Mouse (Mus musculus): ENCODE results near the gene Tmem221. TPM values are rescaled to one million over a fixed set of nuclear protein-coding genes. Genes with fewer than 3 reads are reported as not detected.
A peak's percentile ranks its signal among the peaks of the same experiment; 100 is the strongest.

Tmem221 gene
- polyA plus RNA-seq, 1 experiment from 2014 or later: 4.4 TPM

DNA sequence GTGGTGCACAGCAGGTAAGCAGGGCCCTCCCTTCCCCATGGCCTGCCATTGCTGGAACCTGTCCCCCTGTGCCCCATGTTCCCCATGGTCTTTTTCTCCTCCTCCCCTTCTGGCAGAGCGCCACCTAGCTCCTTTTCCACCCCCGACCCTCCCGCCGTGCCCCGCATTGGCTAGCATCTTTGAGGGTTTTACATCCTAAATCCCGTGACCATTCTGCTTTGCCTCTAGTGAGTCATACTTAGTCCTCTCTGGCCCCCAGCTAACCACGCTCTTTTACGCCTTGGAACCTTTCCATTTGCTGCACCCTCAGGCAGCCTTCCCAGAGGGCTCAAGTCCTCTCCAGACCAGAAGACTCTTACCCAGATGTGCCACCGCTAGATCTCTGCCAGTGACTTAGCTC, 21.5 kb upstream of the Tmem221 start:
- Histone ChIP-seq H3K36me3 (ENCODE audit: control insufficient read depth, insufficient read depth, low read length) (peaks cover 9% of the 10 kb centered on the region; the same call in 1 of the 2 replicates), H3K27ac (ENCODE audit: low read length) (no peak overlapping the region), H3K27me3 (ENCODE audit: control insufficient read depth, insufficient read depth, low read depth, low read length) (no peaks in the 10 kb centered on the region), H3K9me3 (ENCODE audit: control insufficient read depth, low read length) (no peaks in the 10 kb centered on the region), H3K4me1 (replicated peaks; ENCODE audit: control insufficient read depth, insufficient read depth, low read length) (no peaks in the 10 kb centered on the region), H3K9ac (ENCODE audit: low read length) (no peak overlapping the region), H3K4me2 (ENCODE audit: low read depth, low read length) (no peak overlapping the region), H3K4me3 (ENCODE audit: low read length) (no peak overlapping the region)
- ATAC-seq (ENCODE audit: low read depth): no peak
- WGBS: 40% methylated on average over 9 of the region's 9 CpGs

DNA sequence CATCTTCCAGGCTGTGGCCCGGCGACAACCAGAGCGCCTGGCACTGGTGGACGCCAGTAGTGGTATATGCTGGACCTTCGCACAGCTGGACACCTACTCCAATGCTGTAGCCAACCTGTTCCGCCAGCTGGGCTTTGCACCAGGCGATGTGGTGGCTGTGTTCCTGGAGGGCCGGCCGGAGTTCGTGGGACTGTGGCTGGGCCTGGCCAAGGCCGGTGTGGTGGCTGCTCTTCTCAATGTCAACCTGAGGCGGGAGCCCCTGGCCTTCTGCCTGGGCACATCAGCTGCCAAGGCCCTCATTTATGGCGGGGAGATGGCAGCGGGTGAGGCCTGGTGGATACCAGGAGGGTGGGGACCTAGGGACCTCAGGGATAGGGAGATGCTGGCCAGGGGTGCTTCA, 20.8 kb upstream of the Tmem221 start:
- peaks cover 7% of the 10 kb centered on the region; the same call in 1 of the 2 replicates for H3K36me3 ChIP-seq (ENCODE audit: control insufficient read depth, insufficient read depth, low read length)
- H3K4me1 ChIP-seq (replicated peaks; ENCODE audit: control insufficient read depth, insufficient read depth, low read length): no peaks in the 10 kb centered on the region
- ATAC-seq (ENCODE audit: low read depth): 0 out of 2 replicates have a peak, but pooled peaks have one; percentile 6
- no peak overlapping the region for H3K4me2 ChIP-seq (ENCODE audit: low read depth, low read length)
- H3K27me3 ChIP-seq (ENCODE audit: control insufficient read depth, insufficient read depth, low read depth, low read length): no peaks in the 10 kb centered on the region
- no peak overlapping the region for H3K9ac ChIP-seq (ENCODE audit: low read length)
- no peak overlapping the region for H3K27ac ChIP-seq (ENCODE audit: low read length)
- WGBS: 82% methylated on average over 14 of the region's 14 CpGs
- no peak overlapping the region for H3K4me3 ChIP-seq (ENCODE audit: low read length)
- H3K9me3 ChIP-seq (ENCODE audit: control insufficient read depth, low read length): no peaks in the 10 kb centered on the region

DNA sequence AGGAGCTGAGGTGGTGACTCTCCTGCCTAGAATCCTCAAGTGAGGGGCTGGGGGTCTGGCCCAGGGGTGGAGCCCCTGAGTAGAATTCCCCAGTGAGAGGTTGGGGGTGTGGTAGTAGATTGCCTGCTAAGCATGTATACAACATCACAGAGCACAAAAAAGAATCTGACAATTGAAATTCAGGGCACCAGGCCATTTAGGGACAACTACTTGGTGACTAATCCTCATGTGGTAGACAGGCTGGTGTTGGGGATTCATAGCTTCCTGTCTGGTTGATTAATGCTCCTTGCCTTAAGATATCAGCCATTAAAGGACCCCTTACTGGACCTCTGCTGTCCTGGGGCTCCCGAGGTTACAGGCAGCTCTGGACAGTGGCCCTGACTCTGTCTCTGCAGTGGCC, 20.3 kb upstream of the Tmem221 start:
- H3K27me3 ChIP-seq (ENCODE audit: control insufficient read depth, insufficient read depth, low read depth, low read length): no peaks in the 10 kb centered on the region
- H3K9ac ChIP-seq (ENCODE audit: low read length): no peak overlapping the region
- H3K4me3 ChIP-seq (ENCODE audit: low read length): no peak overlapping the region
- H3K4me1 ChIP-seq (replicated peaks; ENCODE audit: control insufficient read depth, insufficient read depth, low read length): no peaks in the 10 kb centered on the region
- no peak overlapping the region for H3K27ac ChIP-seq (ENCODE audit: low read length)
- no peak overlapping the region for H3K4me2 ChIP-seq (ENCODE audit: low read depth, low read length)
- no peak for ATAC-seq (ENCODE audit: low read depth)
- WGBS: 61% methylated on average over 1 of the region's 1 CpGs
- peaks cover 2% of the 10 kb centered on the region; the same call in 1 of the 2 replicates for H3K36me3 ChIP-seq (ENCODE audit: control insufficient read depth, insufficient read depth, low read length)
- H3K9me3 ChIP-seq (ENCODE audit: control insufficient read depth, low read length): no peaks in the 10 kb centered on the region

DNA sequence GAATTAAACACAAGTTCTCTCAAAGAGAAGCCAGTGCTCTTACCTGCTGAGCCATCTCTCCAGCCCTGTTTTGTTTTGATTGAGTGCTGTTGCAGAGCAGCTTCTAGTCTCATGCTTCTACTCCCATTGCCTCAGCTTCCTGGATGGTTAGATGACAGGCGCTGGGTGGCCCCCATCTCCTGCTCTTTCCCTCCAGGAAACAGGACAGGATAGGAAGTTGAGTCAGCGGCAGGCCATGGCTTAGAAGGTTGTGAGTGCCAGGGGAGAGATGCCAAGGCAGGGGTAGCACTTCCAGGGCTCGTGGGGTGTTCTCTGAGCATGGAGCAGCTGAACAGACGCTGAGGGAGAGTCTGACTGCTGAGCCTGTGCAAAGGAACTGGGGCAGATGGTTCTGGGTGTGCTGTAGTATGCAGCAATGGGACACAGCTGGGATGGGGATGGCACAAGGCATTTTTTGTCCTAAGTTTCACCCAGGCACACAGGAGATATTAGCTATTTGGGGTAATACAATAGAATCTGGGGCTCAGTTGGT, 19.3 kb upstream of the Tmem221 start:
- no peak overlapping the region for H3K9ac ChIP-seq (ENCODE audit: low read length)
- WGBS: 53% methylated on average over 4 of the region's 4 CpGs
- H3K27ac ChIP-seq (ENCODE audit: low read length): no peak overlapping the region
- H3K9me3 ChIP-seq (ENCODE audit: control insufficient read depth, low read length): no peaks in the 10 kb centered on the region
- no peak overlapping the region for H3K4me3 ChIP-seq (ENCODE audit: low read length)
- no peak for ATAC-seq (ENCODE audit: low read depth)
- no peaks in the 10 kb centered on the region for H3K27me3 ChIP-seq (ENCODE audit: control insufficient read depth, insufficient read depth, low read depth, low read length)
- no peak overlapping the region for H3K4me2 ChIP-seq (ENCODE audit: low read depth, low read length)
- H3K36me3 ChIP-seq (ENCODE audit: control insufficient read depth, insufficient read depth, low read length): 0 out of 2 replicates have a peak, but pooled peaks cover 2% of the 10 kb centered on the region
- no peaks in the 10 kb centered on the region for H3K4me1 ChIP-seq (replicated peaks; ENCODE audit: control insufficient read depth, insufficient read depth, low read length)

DNA sequence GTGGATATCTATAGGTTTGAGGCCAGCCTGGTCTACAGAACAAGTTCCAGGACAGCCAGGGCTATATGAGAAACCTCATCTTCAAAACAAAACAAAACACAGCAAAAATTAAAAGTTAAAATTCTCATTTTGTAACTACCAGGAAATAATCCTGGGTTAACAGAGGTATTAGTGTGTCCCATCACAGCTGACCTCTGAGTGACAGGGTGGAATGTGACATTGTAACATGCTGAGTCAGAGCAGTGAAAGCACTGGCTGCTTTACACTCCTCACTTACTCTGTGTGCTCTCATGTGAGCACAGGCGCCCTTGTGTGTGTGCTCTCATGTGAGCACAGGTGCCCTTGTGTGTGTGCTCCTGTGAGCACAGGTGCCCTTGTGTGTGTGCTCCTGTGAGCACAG, 16.3 kb upstream of the Tmem221 start:
- H3K36me3 ChIP-seq (ENCODE audit: control insufficient read depth, insufficient read depth, low read length): no peaks in the 10 kb centered on the region
- no peak overlapping the region for H3K4me3 ChIP-seq (ENCODE audit: low read length)
- H3K4me2 ChIP-seq (ENCODE audit: low read depth, low read length): no peak overlapping the region
- H3K4me1 ChIP-seq (replicated peaks; ENCODE audit: control insufficient read depth, insufficient read depth, low read length): no peaks in the 10 kb centered on the region
- H3K9ac ChIP-seq (ENCODE audit: low read length): no peak overlapping the region
- ATAC-seq (ENCODE audit: low read depth): no peak
- 50% methylated on average over 1 of the region's 1 CpGs for WGBS
- H3K27me3 ChIP-seq (ENCODE audit: control insufficient read depth, insufficient read depth, low read depth, low read length): no peaks in the 10 kb centered on the region
- no peak overlapping the region for H3K27ac ChIP-seq (ENCODE audit: low read length)
- H3K9me3 ChIP-seq (ENCODE audit: control insufficient read depth, low read length): no peaks in the 10 kb centered on the region

DNA sequence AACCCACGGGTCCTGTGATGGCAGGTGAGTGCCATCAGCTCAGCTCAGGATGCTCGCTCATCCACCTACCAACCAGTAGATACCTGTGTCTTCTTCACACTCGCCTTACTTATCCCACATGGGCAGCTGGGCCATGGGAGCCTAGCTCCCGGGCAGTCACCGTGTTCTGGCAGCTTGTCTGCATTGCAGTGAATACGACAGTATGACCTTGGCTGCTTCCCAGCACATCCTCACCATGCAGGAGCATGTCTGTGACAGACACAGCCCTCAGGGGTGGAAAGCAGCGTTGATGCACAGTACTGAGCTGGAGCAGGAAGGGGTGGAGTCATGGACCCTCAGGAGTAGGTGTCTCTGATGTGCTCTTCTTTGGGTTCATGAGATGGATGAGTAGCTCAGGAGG, 15.8 kb upstream of the Tmem221 start:
- H3K9ac ChIP-seq (ENCODE audit: low read length): no peak overlapping the region
- WGBS: 64% methylated on average over 7 of the region's 7 CpGs
- H3K27me3 ChIP-seq (ENCODE audit: control insufficient read depth, insufficient read depth, low read depth, low read length): no peaks in the 10 kb centered on the region
- no peak overlapping the region for H3K27ac ChIP-seq (ENCODE audit: low read length)
- H3K4me3 ChIP-seq (ENCODE audit: low read length): no peak overlapping the region
- H3K4me2 ChIP-seq (ENCODE audit: low read depth, low read length): no peak overlapping the region
- H3K4me1 ChIP-seq (replicated peaks; ENCODE audit: control insufficient read depth, insufficient read depth, low read length): no peaks in the 10 kb centered on the region
- no peaks in the 10 kb centered on the region for H3K36me3 ChIP-seq (ENCODE audit: control insufficient read depth, insufficient read depth, low read length)
- no peaks in the 10 kb centered on the region for H3K9me3 ChIP-seq (ENCODE audit: control insufficient read depth, low read length)
- ATAC-seq (ENCODE audit: low read depth): no peak

DNA sequence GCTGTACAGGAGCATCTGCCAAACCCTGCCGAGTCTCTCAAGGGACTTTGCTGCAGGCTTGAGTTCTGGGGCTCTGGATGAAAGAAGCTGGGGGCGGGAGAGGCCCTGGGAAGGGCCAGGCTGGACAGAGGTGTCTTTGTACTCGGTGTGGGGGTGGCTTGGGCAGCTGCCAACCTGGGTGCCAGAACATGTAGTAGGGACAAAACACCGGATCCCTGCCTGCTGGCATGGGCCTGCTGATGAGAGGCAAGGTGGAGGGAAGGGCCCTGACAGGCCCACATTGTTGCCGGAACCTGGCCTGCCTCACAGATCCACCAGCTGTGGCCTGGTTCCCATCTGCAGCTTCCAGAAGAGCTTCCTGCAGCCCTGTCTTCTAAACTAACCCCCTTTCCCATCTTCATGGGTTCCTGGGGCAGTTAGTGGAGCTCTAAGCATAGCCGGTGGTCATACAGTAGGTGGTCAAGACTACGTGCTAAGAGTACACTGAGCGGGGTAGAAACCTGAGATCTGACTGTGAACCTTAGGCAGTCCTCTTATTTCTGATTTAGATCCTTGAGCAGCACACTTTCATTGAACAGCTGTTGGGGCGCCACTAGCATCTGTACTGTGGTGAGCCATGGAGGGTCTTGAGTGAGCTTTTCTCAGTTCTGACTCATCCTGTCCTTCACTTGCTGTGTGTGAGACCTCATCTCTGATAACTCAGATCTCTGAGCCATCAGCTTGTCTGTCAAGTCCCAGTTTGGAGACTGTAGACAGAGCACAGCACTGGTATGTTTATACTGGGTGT, 14.4 kb upstream of the Tmem221 start:
- H3K27ac ChIP-seq (ENCODE audit: low read length): peak overlapping the region; percentile 60
- no peaks in the 10 kb centered on the region for H3K27me3 ChIP-seq (ENCODE audit: control insufficient read depth, insufficient read depth, low read depth, low read length)
- no peaks in the 10 kb centered on the region for H3K36me3 ChIP-seq (ENCODE audit: control insufficient read depth, insufficient read depth, low read length)
- H3K4me3 ChIP-seq (ENCODE audit: low read length): no peak overlapping the region
- no peak overlapping the region for H3K9ac ChIP-seq (ENCODE audit: low read length)
- peaks cover 9% of the 10 kb centered on the region for H3K4me1 ChIP-seq (replicated peaks; ENCODE audit: control insufficient read depth, insufficient read depth, low read length)
- ATAC-seq (ENCODE audit: low read depth): peak; percentile 5; the same call in 1 of the 2 replicates
- H3K4me2 ChIP-seq (ENCODE audit: low read depth, low read length): no peak overlapping the region
- no peaks in the 10 kb centered on the region for H3K9me3 ChIP-seq (ENCODE audit: control insufficient read depth, low read length)
- WGBS: 59% methylated on average over 9 of the region's 9 CpGs

DNA sequence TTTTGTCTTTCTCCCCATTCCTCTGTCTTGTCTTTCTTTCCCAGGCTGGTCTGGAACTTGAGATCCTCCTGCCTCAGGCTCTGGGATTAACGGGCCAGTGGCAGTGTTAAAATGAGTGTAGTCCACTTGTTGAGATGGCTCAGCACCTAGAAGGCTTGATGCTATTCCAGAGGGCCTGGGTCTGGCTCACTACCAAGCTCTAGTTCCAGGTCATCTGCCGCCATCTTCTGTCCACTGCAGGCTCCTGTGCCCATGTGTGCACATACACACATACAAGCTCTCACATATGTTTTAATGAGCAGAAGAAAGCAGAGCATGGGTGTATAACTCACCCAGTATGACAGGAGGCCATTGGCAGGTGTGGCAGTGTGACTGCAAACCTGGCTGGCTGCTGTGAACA, 13.4 kb upstream of the Tmem221 start:
- Histone ChIP-seq H3K4me1 (replicated peaks; ENCODE audit: control insufficient read depth, insufficient read depth, low read length) (peaks cover 9% of the 10 kb centered on the region), H3K4me2 (ENCODE audit: low read depth, low read length) (no peak overlapping the region), H3K36me3 (ENCODE audit: control insufficient read depth, insufficient read depth, low read length) (no peaks in the 10 kb centered on the region), H3K4me3 (ENCODE audit: low read length) (no peak overlapping the region), H3K9me3 (ENCODE audit: control insufficient read depth, low read length) (no peaks in the 10 kb centered on the region), H3K9ac (ENCODE audit: low read length) (no peak overlapping the region), H3K27me3 (ENCODE audit: control insufficient read depth, insufficient read depth, low read depth, low read length) (no peaks in the 10 kb centered on the region), H3K27ac (ENCODE audit: low read length) (peak overlapping the region; percentile 60; the same call in 1 of the 2 replicates)
- ATAC-seq (ENCODE audit: low read depth): no peak
- 77% methylated on average over 2 of the region's 2 CpGs for WGBS

DNA sequence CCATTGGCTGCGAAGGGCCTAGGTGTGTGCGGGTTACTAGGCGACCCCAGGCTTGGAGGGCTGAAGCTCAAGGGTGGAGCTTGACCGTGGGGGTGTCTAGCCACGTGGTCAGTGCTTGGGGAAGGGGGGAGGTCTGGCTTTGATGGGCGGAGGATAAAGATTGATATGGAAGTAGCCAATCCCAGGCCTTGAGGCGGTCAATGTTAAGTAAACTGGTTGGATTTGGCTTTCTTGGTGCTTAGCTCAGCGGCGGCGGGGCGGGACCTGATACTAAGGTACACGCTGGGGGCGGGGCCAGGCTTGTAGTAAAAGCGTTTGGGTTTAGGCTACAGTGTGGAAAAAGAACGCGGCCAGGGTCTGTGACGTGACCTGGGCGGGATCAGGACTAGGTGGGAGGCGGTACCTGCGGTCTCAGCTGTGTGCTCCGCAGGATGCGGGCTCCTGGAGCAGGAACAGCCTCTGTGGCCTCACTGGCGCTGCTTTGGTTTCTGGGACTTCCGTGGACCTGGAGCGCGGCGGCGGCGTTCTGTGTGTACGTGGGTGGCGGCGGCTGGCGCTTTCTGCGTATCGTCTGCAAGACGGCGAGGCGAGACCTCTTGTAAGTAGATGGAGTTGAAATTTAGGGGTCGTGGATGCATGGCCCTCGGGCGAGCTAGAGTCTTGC, 11.8 kb upstream of the Tmem221 start:
- Histone ChIP-seq H3K4me2 (ENCODE audit: low read depth, low read length) (peak overlapping the region; percentile 74), H3K27me3 (ENCODE audit: control insufficient read depth, insufficient read depth, low read depth, low read length) (no peaks in the 10 kb centered on the region), H3K36me3 (ENCODE audit: control insufficient read depth, insufficient read depth, low read length) (no peaks in the 10 kb centered on the region), H3K27ac (ENCODE audit: low read length) (peak overlapping the region; percentile 85), H3K4me3 (ENCODE audit: low read length) (peak overlapping the region; percentile 62), H3K9ac (ENCODE audit: low read length) (peak overlapping the region; percentile 67), H3K4me1 (replicated peaks; ENCODE audit: control insufficient read depth, insufficient read depth, low read length) (peaks cover 9% of the 10 kb centered on the region), H3K9me3 (ENCODE audit: control insufficient read depth, low read length) (no peaks in the 10 kb centered on the region)
- under 1% methylated on average over 41 of the region's 41 CpGs for WGBS
- peak; percentile 87 for ATAC-seq (ENCODE audit: low read depth)

Data from lung, embryonic 16.5 days (tissue).